Mouse (Mus musculus): Measurements from ENCODE around the gene Clcnkb.

GRCm38 (mm10) chr4:141372426-141372825 is 43.4 kb downstream of the Clcnkb start:
- TF ChIP-seq CTCF (IDR thresholded peaks at IDR 0.05) = no peak
- no peak for TF ChIP-seq EP300 (IDR thresholded peaks at IDR 0.05)
